ENCODE assay signal across 6 mouse cellular contexts in genomic region chr6:60687048-60687447, GRCm38 (mm10).
DNase-seq lines count a peak whose midpoint lies in the region; ATAC-seq and TF ChIP-seq lines count a peak whose summit lies in the region.
"Not testable (repeated sequence)": the region's sequence is repeated elsewhere in the genome, so short reads cannot be mapped to it uniquely, and the experiment has no call there.

No protein-coding gene starts in this region.

- in situ Hi-C loops in ES-E14 (cut with MboI; ENCODE audit: low sequenced_read_pairs in 2 of 2, unreplicated experiment in 2 of 2): not testable (repeated sequence)

- not testable (repeated sequence) for H3K4me1 ChIP-seq in ES-E14 (ENCODE audit: control insufficient read depth in 2 of 2, insufficient read depth in 2 of 2, low read length in 2 of 2, poor library complexity in 1 of 2); MEL (ENCODE audit: control insufficient read depth in 1 of 2, insufficient read depth in 2 of 2, low read length in 2 of 2)

- peak; percentile 56 to 62; a peak in 1 of 4 replicates for ATAC-seq in hematopoietic stem cell, adult 5-6 weeks (replicated peaks in 1 of 2; ENCODE audit: insufficient read depth in 1 of 2, low FRiP score in 2 of 2, low TSS enrichment in 1 of 2, low read depth in 1 of 2, poor library complexity in 2 of 2, severe bottlenecking in 2 of 2)
- 0 out of 2 replicates have a peak, but pooled peaks have one; percentile 50 for ATAC-seq in megakaryocyte-erythroid progenitor cell, adult 5-6 weeks (replicated peaks; ENCODE audit: low FRiP score, low TSS enrichment, poor library complexity, severe bottlenecking)
- ATAC-seq in neutrophil, adult 5-6 weeks (ENCODE audit: extremely low read depth, insufficient number of reproducible peaks, low FRiP score, poor library complexity, severe bottlenecking): peak; percentile 60; the same call in 1 of the 2 replicates

- not testable (repeated sequence) for H3K27me3 ChIP-seq in MEL (ENCODE audit: control insufficient read depth in 1 of 2, insufficient read depth in 2 of 2, low read length in 2 of 2)

- peak; percentile 3 for DNase-seq in 416B (ENCODE audit: low read depth)
- peak; percentile 1 for DNase-seq in ES-E14 (ENCODE audit: low read depth, low spot score)
- DNase-seq in MEL (ENCODE audit: low read depth, low spot score): peak; percentile 6

- H3K27ac ChIP-seq in ES-E14 (ENCODE audit: insufficient read depth, low read depth, low read length, poor library complexity, severe bottlenecking); MEL (ENCODE audit: control insufficient read depth, low read depth, low read length): not testable (repeated sequence)

- H3K9ac ChIP-seq in ES-E14 (ENCODE audit: insufficient read depth, low read depth, low read length, poor library complexity, severe bottlenecking); MEL (ENCODE audit: control insufficient read depth, low read depth, low read length, poor library complexity, severe bottlenecking): not testable (repeated sequence)

- H3K4me3 ChIP-seq in ES-E14 (ENCODE audit: insufficient read depth in 1 of 2, low read depth in 1 of 2, low read length in 2 of 2, poor library complexity in 1 of 2, severe bottlenecking in 1 of 2); MEL (ENCODE audit: control insufficient read depth in 1 of 2, insufficient read depth in 1 of 2, low read depth in 2 of 2, low read length in 2 of 2): not testable (repeated sequence)

- TF ChIP-seq RAD21 in MEL (IDR thresholded peaks at IDR 0.05; ENCODE audit: low read depth, low read length): not testable (repeated sequence)

- not testable (repeated sequence) for H3K9me3 ChIP-seq in ES-E14 (ENCODE audit: control insufficient read depth, insufficient read depth, low read depth, low read length); MEL (replicated peaks; ENCODE audit: insufficient read depth, low read length)

- TF ChIP-seq EP300 in MEL (IDR thresholded peaks at IDR 0.05; ENCODE audit: low read depth in 1 of 2, low read length in 2 of 2): not testable (repeated sequence)

- H3K79me2 ChIP-seq in MEL (ENCODE audit: control insufficient read depth, insufficient read depth, low read length, poor library complexity): not testable (repeated sequence)

- not testable (repeated sequence) for TF ChIP-seq CTCF in MEL (IDR thresholded peaks at IDR 0.05 in 2 of 3, conservative IDR thresholded peaks at IDR 0.05 in 1 of 3; ENCODE audit: control insufficient read depth in 1 of 3, insufficient read depth in 1 of 3, low read depth in 2 of 3, low read length in 3 of 3, poor library complexity in 1 of 3, severe bottlenecking in 1 of 3)

- not testable (repeated sequence) for H3K36me3 ChIP-seq in ES-E14 (ENCODE audit: control insufficient read depth, insufficient read depth, low read length, poor library complexity, severe bottlenecking); MEL (ENCODE audit: control insufficient read depth in 1 of 2, insufficient read depth in 2 of 2, low read length in 2 of 2)

- not testable (repeated sequence) for TF ChIP-seq POLR2A in MEL (IDR thresholded peaks at IDR 0.05; ENCODE audit: control insufficient read depth in 1 of 2, insufficient read depth in 1 of 2, low read depth in 1 of 2, low read length in 2 of 2, poor library complexity in 1 of 2)
